In the genomic region with DNA sequence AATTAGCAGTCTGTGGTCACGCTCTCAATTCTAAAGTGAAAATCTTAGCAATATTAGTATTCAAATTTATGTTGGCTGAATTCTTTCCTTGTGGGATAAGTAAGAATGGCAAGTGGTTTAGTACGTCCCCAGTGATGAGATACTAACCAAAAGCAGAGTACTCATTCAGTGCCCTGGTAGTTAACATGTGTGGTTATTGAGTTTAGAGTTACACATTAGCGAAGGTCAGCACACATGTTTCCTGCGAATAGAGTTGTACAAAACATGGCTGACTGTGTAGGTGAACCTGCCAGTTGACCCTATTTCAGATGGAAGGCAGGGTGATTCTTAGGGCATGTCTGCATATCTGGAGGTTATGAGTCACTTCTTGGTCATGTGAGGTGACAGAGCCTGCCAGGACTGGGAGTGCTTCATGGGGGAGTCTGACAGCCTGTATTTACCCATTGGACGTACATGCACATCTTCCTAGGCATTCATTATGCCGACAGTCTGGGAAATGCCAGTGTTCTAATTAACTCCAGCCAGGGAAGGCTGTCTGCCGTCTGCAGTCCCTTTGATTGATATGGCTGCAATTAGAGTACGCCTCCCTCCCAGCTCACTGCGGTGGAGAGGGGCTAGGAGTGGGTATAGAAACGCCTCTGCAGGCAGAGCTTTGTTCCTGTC, we compare ENCODE assay signal across 8 mouse cellular contexts.
DNase-seq lines count a peak whose midpoint lies in the region; ATAC-seq and TF ChIP-seq lines count a peak whose summit lies in the region.

No protein-coding gene starts in this region.

- H3K27ac ChIP-seq in hindbrain, embryonic 14.5 days: peak overlapping the region; percentile 72
- no peak overlapping the region for H3K27ac ChIP-seq in neural tube, embryonic 12.5 days

- no peak overlapping the region for H3K9ac ChIP-seq in hindbrain, embryonic 14.5 days
- no peak overlapping the region for H3K9ac ChIP-seq in neural tube, embryonic 12.5 days

- H3K4me1 ChIP-seq in hindbrain, embryonic 14.5 days (replicated peaks; ENCODE audit: control insufficient read depth, insufficient read depth, low read length): peaks cover 13% of the 10 kb centered on the region; the same call in 1 of the 2 replicates
- H3K4me1 ChIP-seq in neural tube, embryonic 12.5 days: peaks cover 11% of the 10 kb centered on the region
- no peaks in the 10 kb centered on the region for H3K4me1 ChIP-seq in lung, adult 2 months (ENCODE audit: control insufficient read depth, insufficient read depth, low read length)

- no peak overlapping the region for H3K4me2 ChIP-seq in hindbrain, embryonic 14.5 days (replicated peaks)
- H3K4me2 ChIP-seq in neural tube, embryonic 12.5 days (replicated peaks): no peak overlapping the region

- no peak for TF ChIP-seq POLR2A in lung, adult 2 months (IDR thresholded peaks at IDR 0.05; ENCODE audit: borderline replicate concordance, extremely low read depth, low read depth, low read length)

- H3K27me3 ChIP-seq in hindbrain, embryonic 14.5 days (ENCODE audit: control insufficient read depth, insufficient read depth, low read length): no peaks in the 10 kb centered on the region
- H3K27me3 ChIP-seq in neural tube, embryonic 12.5 days (replicated peaks): no peaks in the 10 kb centered on the region

- no peaks in the 10 kb centered on the region for H3K9me3 ChIP-seq in hindbrain, embryonic 14.5 days (ENCODE audit: control insufficient read depth, low read length)
- no peaks in the 10 kb centered on the region for H3K9me3 ChIP-seq in neural tube, embryonic 12.5 days

- H3K4me3 ChIP-seq in hindbrain, embryonic 14.5 days (replicated peaks; ENCODE audit: low read length): no peak overlapping the region
- no peak overlapping the region for H3K4me3 ChIP-seq in neural tube, embryonic 12.5 days
- H3K4me3 ChIP-seq in lung, adult 2 months (replicated peaks; ENCODE audit: extremely low read depth, low read depth, low read length): no peak overlapping the region

- WGBS in hindbrain, embryonic 14.5 days: 35% methylated on average over 10 of the region's 10 CpGs
- WGBS in neural tube, embryonic 12.5 days: 35% methylated on average over 10 of the region's 10 CpGs
- WGBS in lung, adult 2 months: 49% methylated on average over 10 of the region's 10 CpGs

- no peaks in the 10 kb centered on the region for H3K36me3 ChIP-seq in hindbrain, embryonic 14.5 days (replicated peaks; ENCODE audit: control insufficient read depth, insufficient read depth)
- H3K36me3 ChIP-seq in neural tube, embryonic 12.5 days: no peaks in the 10 kb centered on the region

- DNase-seq in kidney, postnatal 4 days: peak; percentile 17 to 45
- no peak for DNase-seq in kidney, postnatal 10 days
- DNase-seq in embryo, embryonic 11 days: peak; percentile 66
- peak; percentile 46 for DNase-seq in hindbrain, embryonic 14.5 days (ENCODE audit: low spot score)
- no peak for DNase-seq in yolk sac, embryonic 10.5 days (ENCODE audit: low spot score)
- no peak for DNase-seq in cerebellum, adult 9-11 months
- no peak for DNase-seq in lung, adult 2 months

- TF ChIP-seq CTCF in lung, adult 2 months (IDR thresholded peaks at IDR 0.05; ENCODE audit: insufficient read depth, low read length): no peak

- ATAC-seq in hindbrain, embryonic 14.5 days (ENCODE audit: low FRiP score): peak; percentile 86
- peak; percentile 88 for ATAC-seq in neural tube, embryonic 12.5 days (ENCODE audit: low FRiP score, low read depth)

Comparison
In these comparisons a context has a peak if more than half of its experiments do, and no peak if none do; other contexts are left out.
1. DNase-seq: peak in kidney, postnatal 4 days (2 of 2), embryo, embryonic 11 days (single experiment) and hindbrain, embryonic 14.5 days (single experiment); none in kidney, postnatal 10 days (single experiment), yolk sac, embryonic 10.5 days (single experiment), cerebellum, adult 9-11 months (single experiment) and lung, adult 2 months (single experiment).